Mouse (Mus musculus): ENCODE measurements around the gene Hirip3. TPM values are rescaled to one million over a fixed set of nuclear protein-coding genes. Genes with fewer than 3 reads are reported as not detected.

Hirip3 gene
- polyA plus RNA-seq, 1 experiment from 2014 or later = 57.0 TPM

DNA sequence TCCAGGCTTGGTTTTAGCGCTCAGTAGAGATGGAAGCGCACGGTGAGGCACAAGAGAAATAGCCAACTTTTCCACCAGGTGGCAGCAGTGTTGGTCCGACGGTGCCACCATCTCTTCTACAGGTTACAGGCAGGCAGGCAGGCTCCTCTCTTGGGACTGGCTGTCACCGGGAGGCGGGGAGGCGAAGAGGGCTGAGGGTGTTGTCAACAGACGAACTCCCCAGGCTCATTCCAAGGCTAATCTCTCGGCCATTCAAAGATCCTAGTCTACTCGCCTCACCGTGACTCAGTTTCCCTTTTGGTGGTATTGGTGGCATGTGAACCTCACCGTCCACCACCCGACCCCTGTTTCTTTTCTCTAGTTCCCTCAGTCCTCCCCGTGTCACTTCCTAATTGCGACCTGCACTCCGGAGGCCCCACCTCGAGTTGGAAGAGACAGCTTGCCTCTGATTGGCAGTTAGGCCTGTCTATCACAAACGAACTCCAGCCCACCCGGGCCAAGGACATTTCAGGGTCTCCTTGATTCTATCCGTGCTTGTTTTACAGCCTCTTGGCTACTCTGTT is 29.7 kb upstream of the Hirip3 start:
- Histone ChIP-seq H3K27ac (replicated peaks) (peak overlapping the region; percentile 24; the same call in 1 of the 2 replicates), H3K27me3 (replicated peaks; ENCODE audit: low read depth, poor library complexity, severe bottlenecking) (peaks cover 32% of the 10 kb centered on the region), H3K4me1 (peaks cover 28% of the 10 kb centered on the region), H3K36me3 (replicated peaks) (no peaks in the 10 kb centered on the region), H3K9me3 (no peaks in the 10 kb centered on the region), H3K4me3 (peak overlapping the region; percentile 49)
- WGBS = 2% methylated on average over 21 of the region's 21 CpGs
- DNase-seq (ENCODE audit: low spot score) = peak; percentile 79

DNA sequence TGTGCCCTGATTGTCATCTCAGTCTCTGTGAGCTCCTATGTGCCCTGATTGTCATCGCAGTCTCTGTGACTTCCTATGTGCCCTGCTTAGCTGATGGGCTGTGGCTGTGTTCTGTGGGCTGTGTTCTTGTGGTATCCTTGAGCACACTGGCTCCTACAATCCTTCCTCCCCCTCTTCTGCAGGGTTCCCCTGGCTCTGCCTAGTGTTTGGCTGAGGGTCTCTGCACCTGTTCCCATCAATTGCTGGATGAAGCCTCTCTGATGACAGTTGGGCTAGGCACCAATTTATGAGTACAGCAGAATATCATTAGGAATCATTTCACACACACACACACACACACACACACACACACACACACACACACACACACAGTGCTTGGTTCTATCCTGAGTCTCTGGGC is 28.5 kb upstream of the Hirip3 start:
- H3K4me3 ChIP-seq = no peak overlapping the region
- H3K27ac ChIP-seq (replicated peaks) = no peak overlapping the region
- peaks cover 28% of the 10 kb centered on the region for H3K4me1 ChIP-seq
- H3K27me3 ChIP-seq (replicated peaks; ENCODE audit: low read depth, poor library complexity, severe bottlenecking) = peaks cover 28% of the 10 kb centered on the region
- no peak for DNase-seq (ENCODE audit: low spot score)
- 97% methylated on average over 1 of the region's 1 CpGs for WGBS
- no peaks in the 10 kb centered on the region for H3K9me3 ChIP-seq
- H3K36me3 ChIP-seq (replicated peaks) = no peaks in the 10 kb centered on the region

DNA sequence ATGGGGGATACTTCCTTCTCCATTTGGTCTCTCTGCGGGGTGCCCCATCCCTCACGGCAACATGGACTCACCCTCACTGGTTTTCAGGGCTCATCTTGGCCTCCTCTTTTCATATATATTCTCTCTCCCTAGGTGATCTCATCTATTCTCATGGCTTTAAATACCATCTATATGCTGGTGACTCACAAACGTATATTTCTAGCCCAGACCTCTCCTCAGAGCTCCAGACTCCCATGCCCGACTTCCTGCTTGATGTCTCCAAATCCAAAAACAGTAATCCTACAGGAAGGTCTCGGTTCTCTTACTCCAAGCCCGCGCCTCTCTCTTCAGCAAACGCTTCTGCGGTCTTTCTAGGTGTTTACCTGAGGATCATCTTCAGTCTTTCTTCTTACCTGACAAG is 18.5 kb upstream of the Hirip3 start:
- Histone ChIP-seq H3K36me3 (replicated peaks) (no peaks in the 10 kb centered on the region), H3K9me3 (no peaks in the 10 kb centered on the region; the same call in 1 of the 2 replicates), H3K4me3 (no peak overlapping the region), H3K4me1 (peaks cover 16% of the 10 kb centered on the region), H3K27me3 (replicated peaks; ENCODE audit: low read depth, poor library complexity, severe bottlenecking) (peaks cover 24% of the 10 kb centered on the region), H3K27ac (replicated peaks) (no peak overlapping the region)
- DNase-seq (ENCODE audit: low spot score) = no peak
- WGBS = 85% methylated on average over 9 of the region's 9 CpGs

DNA sequence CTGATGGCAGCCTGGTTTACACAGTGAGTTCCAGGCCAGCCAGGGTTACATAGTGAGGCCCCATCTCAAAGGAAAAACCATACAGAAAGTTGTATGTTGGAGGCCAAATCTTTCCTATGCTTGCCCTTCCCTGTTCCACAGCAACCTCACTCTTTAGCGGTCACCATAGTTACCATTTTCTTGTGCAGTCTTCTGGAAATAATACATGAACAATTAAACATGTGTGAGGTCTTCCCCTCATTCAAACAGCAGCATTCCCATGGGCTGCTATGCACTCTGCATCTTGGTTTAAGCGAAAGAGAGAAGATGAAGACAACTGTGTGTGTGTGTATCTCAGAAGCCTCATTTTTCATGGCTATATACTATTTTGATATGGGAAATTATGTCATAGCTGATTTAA is 16.3 kb upstream of the Hirip3 start:
- Histone ChIP-seq H3K27me3 (replicated peaks; ENCODE audit: low read depth, poor library complexity, severe bottlenecking) (peaks cover 47% of the 10 kb centered on the region), H3K4me1 (peaks cover 29% of the 10 kb centered on the region), H3K27ac (replicated peaks) (no peak overlapping the region), H3K9me3 (no peaks in the 10 kb centered on the region; the same call in 1 of the 2 replicates), H3K36me3 (replicated peaks) (no peaks in the 10 kb centered on the region), H3K4me3 (no peak overlapping the region)
- 83% methylated on average over 2 of the region's 2 CpGs for WGBS
- no peak for DNase-seq (ENCODE audit: low spot score)

DNA sequence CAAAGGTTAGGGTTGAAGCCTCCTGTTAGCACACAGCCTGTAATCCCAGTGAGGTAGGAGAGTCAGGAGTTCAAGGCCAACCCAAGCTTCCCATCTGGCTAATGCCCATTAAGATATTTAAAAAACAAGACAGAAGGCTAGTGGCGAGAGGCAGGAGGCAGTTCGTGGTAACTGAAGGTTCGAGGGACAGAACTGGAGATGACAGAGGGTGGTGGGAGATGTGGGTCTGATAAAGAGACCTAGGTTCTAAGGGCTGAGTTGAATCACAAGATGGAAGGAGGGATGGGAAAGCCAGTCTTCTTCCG is 14.7 kb upstream of the Hirip3 start, which contains the start of gene Doc2a:
Gene Doc2a, plus strand, starts transcription at position 301 of the 305 bp plus-strand sequence.
- Histone ChIP-seq H3K27ac (replicated peaks) (peak within 1 kb of the TSS; percentile 78), H3K4me1 (peaks cover 44% of the 10 kb centered on the region), H3K27me3 (replicated peaks; ENCODE audit: low read depth, poor library complexity, severe bottlenecking) (peaks cover 60% of the 10 kb centered on the region), H3K9me3 (no peaks in the 10 kb centered on the region), H3K4me3 (peak within 1 kb of the TSS; percentile 74), H3K36me3 (replicated peaks) (peaks cover 14% of the 10 kb centered on the region)
- no peak for DNase-seq (ENCODE audit: low spot score)
- 22% methylated on average over 4 of the region's 4 CpGs for WGBS

DNA sequence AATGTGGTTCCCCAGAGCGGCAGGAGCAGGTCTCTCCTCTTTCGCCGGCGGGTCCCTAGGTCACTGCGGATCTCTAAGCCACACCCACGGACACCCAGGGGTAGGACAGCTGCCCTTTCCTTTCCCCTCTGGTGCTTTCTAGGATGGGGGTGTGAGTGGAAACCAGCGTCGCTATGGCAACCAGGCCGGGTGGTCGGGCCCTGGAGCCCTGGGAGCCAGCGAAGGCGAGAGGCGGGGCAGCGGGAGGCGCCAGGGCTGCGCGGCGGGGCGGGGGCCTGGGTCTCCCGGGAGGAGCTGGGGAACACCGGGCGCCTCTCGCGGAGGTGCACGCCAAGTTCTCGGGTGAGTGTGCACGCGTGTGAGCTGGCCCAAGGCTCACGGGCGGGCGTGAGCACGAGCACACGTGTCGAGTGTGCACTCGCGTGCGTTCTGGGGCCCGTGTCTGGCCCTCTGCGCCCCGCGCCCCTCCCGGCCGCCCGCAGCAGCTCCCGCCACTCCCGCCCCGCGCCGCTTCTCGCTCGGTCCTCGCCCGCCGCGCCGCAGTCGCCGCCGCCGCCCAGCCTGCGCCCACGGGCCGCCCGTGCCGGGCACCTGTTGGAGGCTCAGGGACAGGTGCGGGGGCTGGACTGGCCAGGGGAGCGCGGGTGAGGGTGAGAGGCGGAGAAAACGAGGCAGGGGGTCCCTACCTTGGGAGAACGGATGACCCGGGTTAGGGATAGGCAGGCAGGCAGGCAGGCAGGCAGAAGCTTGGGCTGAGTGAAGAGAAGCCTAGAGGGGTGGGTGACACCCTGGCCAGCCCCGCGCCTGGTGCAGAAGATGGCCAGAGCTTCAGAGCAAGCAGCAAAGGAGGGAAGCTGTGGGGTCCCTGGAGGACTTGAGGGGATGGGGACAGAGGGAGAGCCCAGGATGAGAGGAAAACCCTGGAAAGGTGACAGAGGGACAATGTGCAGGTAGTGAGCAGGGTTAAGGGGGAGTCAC is 14.1 kb upstream of the Hirip3 start:
- WGBS = 1% methylated on average over 74 of the region's 74 CpGs
- Histone ChIP-seq H3K9me3 (no peaks in the 10 kb centered on the region), H3K4me3 (peak overlapping the region; percentile 74), H3K27me3 (replicated peaks; ENCODE audit: low read depth, poor library complexity, severe bottlenecking) (peaks cover 62% of the 10 kb centered on the region), H3K27ac (replicated peaks) (peak overlapping the region; percentile 78), H3K36me3 (replicated peaks) (peaks cover 20% of the 10 kb centered on the region), H3K4me1 (peaks cover 46% of the 10 kb centered on the region)
- peak; percentile 74 for DNase-seq (ENCODE audit: low spot score)

DNA sequence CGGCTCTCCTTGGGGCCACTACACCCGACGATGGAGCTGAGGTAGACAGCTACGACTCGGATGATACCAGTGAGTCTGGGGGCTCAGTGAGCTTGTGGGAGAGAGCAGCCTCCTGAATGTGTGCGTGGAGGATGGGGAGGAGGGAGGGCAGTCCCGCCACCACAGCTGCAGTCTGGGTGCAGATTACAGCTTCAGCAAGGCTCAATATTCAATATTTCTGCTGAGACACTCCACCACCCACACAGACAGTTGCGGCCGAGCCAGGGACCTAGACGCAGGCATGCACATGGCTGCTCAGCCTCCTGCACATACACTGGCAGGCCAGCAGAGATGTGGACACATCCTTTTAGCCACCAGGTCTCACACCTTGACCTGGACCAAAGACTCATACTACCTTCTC is 13.0 kb upstream of the Hirip3 start:
- Histone ChIP-seq H3K4me1 (peaks cover 46% of the 10 kb centered on the region), H3K36me3 (replicated peaks) (peaks cover 31% of the 10 kb centered on the region), H3K27me3 (replicated peaks; ENCODE audit: low read depth, poor library complexity, severe bottlenecking) (peaks cover 62% of the 10 kb centered on the region), H3K27ac (replicated peaks) (0 out of 2 replicates have a peak overlapping the region, but pooled peaks have one; percentile 11), H3K9me3 (no peaks in the 10 kb centered on the region), H3K4me3 (peak overlapping the region; percentile 74)
- 34% methylated on average over 10 of the region's 10 CpGs for WGBS
- DNase-seq (ENCODE audit: low spot score) = no peak

DNA sequence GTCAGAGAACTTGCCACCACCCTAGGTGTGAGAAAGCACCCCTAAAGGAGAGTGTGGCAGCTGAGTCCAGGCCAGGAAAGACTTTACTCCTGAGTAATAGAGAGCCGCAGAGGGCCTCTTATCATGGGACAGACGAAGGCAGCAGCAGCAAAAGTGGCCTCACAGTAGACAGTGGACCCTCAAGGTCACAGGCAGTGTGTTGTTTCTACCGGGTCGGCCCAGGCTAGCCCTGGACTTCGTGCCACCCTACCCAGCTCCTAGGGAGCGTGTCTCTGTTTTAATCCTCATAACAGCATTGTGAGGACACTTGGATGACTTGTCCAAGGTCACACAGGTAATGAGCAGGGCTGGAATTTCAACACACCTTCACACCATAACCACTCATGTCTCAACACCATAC is 11.6 kb upstream of the Hirip3 start:
- no peaks in the 10 kb centered on the region for H3K9me3 ChIP-seq
- peaks cover 46% of the 10 kb centered on the region for H3K4me1 ChIP-seq
- H3K27ac ChIP-seq (replicated peaks) = no peak overlapping the region
- peaks cover 44% of the 10 kb centered on the region for H3K36me3 ChIP-seq (replicated peaks)
- DNase-seq (ENCODE audit: low spot score) = no peak
- peaks cover 58% of the 10 kb centered on the region for H3K27me3 ChIP-seq (replicated peaks; ENCODE audit: low read depth, poor library complexity, severe bottlenecking)
- 90% methylated on average over 6 of the region's 6 CpGs for WGBS
- no peak overlapping the region for H3K4me3 ChIP-seq

DNA sequence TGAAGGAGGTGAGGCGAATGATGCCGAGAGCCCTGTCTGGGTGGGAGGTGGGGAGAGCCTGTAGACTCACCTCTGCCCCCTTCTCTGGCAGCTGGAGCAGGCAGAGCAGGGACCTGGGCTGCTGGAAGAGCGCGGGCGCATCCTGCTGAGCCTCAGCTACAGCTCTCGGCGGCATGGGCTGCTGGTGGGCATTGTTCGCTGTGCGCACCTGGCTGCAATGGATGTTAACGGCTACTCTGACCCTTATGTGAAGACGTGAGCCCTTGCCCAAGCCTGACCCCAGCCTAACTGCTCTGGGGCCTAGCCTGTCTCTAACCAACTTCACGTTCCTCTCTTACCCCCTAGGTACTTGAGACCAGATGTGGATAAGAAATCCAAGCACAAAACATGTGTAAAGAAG is 10.6 kb upstream of the Hirip3 start:
- peaks cover 55% of the 10 kb centered on the region for H3K36me3 ChIP-seq (replicated peaks)
- no peak for DNase-seq (ENCODE audit: low spot score)
- WGBS = 28% methylated on average over 12 of the region's 12 CpGs
- H3K4me3 ChIP-seq = peak overlapping the region; percentile 8; the same call in 1 of the 2 replicates
- no peaks in the 10 kb centered on the region for H3K9me3 ChIP-seq
- H3K27ac ChIP-seq (replicated peaks) = 0 out of 2 replicates have a peak overlapping the region, but pooled peaks have one; percentile 8
- peaks cover 46% of the 10 kb centered on the region for H3K4me1 ChIP-seq
- peaks cover 58% of the 10 kb centered on the region for H3K27me3 ChIP-seq (replicated peaks; ENCODE audit: low read depth, poor library complexity, severe bottlenecking)

DNA sequence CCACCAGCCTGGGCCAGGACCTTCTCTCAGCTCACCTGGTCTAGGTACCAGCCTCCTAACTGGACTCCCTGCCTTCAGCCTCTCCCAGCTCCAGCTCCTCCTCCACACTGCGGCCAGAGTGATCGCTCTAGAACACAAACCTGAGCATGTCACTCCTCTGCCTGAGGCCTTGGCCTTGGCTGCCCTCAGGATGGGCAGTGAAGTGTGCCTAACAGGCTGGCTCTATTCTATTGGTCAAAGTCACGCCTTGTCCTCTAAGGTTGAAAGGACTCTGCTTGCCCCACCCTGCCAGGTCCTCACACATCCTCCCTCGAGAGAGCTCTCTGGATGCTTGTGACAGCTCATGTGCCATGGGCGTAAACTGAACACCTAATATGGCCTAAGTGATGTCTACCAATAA is 8.3 kb upstream of the Hirip3 start:
- WGBS = 89% methylated on average over 5 of the region's 5 CpGs
- Histone ChIP-seq H3K27me3 (replicated peaks; ENCODE audit: low read depth, poor library complexity, severe bottlenecking) (peaks cover 36% of the 10 kb centered on the region), H3K4me3 (no peak overlapping the region), H3K27ac (replicated peaks) (no peak overlapping the region), H3K9me3 (no peaks in the 10 kb centered on the region), H3K36me3 (replicated peaks) (peaks cover 77% of the 10 kb centered on the region), H3K4me1 (peaks cover 31% of the 10 kb centered on the region)
- no peak for DNase-seq (ENCODE audit: low spot score)

DNA sequence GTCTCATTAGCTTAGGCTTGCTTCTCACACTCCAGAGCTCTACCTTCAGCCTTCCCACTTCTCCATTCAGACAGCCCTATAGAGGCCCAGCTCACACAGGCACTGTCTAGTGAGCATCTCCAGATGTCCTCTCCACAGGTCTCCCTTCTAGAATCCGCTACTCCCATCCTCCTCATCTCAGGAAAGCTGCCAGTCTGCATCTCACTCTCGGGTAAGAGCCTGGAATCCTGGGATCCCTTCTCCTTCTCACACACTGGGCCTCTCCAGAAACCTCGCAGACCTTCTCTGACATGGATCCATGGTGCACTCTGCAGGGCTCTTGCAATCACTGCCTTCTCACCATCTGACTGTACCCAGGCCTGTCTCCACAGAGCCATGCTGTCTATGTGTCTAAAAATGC is 6.1 kb upstream of the Hirip3 start:
- 77% methylated on average over 3 of the region's 3 CpGs for WGBS
- Histone ChIP-seq H3K4me3 (no peak overlapping the region), H3K4me1 (peaks cover 20% of the 10 kb centered on the region), H3K36me3 (replicated peaks) (peaks cover 99% of the 10 kb centered on the region), H3K27me3 (replicated peaks; ENCODE audit: low read depth, poor library complexity, severe bottlenecking) (peaks cover 14% of the 10 kb centered on the region), H3K27ac (replicated peaks) (no peak overlapping the region), H3K9me3 (no peaks in the 10 kb centered on the region)
- DNase-seq (ENCODE audit: low spot score) = no peak

DNA sequence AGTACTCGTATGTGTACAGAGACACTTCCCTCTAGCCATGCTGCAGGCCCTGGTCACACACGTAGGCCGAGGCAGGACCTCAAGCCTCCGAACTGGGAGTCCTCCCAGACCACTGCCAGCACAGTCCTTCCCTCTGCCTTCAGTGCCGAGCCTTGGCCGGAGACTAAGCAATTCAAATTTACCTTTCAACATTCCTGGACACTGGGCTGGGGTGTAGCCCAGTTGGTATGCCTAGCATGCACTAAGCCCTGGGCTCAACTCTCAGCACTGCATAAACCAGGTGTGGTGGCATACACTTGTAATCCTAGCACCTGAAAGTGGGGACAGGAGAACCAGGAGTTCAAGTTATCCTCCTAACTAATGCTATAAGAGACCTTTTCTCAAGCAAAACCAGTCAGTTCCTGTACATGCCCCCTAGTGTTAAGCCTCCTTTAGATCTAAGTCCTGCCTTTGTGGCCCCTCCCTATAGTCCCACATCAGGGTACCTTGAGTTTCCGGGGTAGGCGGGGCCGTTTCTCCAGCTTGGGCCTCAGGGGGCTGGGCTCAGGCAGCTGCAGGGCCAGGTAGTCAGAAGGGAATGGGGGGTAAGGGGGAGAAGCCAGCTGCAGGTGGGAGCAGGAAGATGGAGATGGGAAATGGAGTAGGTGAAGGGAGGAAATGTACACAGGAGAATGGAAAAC is 4.9 kb upstream of the Hirip3 start:
- no peak overlapping the region for H3K27ac ChIP-seq (replicated peaks)
- H3K9me3 ChIP-seq = no peaks in the 10 kb centered on the region
- DNase-seq (ENCODE audit: low spot score) = no peak
- WGBS = 80% methylated on average over 9 of the region's 9 CpGs
- peaks cover 17% of the 10 kb centered on the region for H3K4me1 ChIP-seq
- H3K4me3 ChIP-seq = no peak overlapping the region
- H3K27me3 ChIP-seq (replicated peaks; ENCODE audit: low read depth, poor library complexity, severe bottlenecking) = peaks cover 4% of the 10 kb centered on the region; the same call in 1 of the 2 replicates
- peaks cover 89% of the 10 kb centered on the region for H3K36me3 ChIP-seq (replicated peaks)

All from embryonic facial prominence, embryonic 10.5 days (tissue).